Mouse (Mus musculus) brain, adult 2 months (tissue): ENCODE results near the gene Eif2a.
"Not testable (repeated sequence)": the region's sequence is repeated elsewhere in the genome, so short reads cannot be mapped to it uniquely, and the experiment has no call there.

ENCODE experiments used
- DNase-seq: peaks from one replicate; pipeline ENCODE4 v3.0.0; 2011; ENCODE audit warnings: low read depth, low spot score

The Eif2a gene

DNA sequence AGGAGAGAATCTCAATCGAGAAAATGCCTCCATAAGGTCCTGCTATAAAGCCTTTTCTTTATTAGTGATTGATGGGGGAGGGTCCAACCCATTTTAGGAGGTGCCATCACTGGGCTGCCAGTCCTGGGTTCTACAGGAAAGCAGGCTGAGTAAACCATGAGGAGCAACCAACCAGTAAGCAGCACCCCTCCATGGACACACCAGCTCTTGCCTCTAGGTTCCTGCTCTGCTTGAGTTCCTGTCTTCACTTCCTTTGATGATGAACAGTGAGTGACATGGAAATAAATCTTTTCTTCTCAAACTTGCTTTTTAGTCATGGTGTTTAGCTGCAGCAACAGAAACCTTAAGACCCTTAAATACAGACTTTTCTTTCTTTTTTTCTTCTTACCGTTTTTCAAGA lies 4.3 kb upstream of the Eif2a start:
- DNase-seq = no peak

DNA sequence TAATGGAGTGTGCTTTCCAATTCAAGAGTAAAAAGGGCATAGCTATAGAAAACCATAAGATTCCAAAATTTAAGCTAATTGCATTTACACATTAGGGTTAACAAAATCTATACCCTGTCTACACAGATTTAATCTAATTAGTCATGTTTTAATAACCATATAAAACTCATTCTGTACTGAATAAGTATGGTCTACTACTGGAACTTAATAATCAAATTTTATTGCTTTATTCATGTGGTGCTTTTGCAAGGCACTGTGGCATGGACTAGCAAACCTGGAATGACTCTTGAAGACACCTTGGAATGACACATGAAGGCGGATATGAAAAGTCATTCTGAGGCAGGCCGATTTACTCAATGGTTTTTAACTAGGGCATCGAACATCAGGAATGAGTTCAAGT lies 2.2 kb upstream of the Eif2a start:
- no peak for DNase-seq

DNA sequence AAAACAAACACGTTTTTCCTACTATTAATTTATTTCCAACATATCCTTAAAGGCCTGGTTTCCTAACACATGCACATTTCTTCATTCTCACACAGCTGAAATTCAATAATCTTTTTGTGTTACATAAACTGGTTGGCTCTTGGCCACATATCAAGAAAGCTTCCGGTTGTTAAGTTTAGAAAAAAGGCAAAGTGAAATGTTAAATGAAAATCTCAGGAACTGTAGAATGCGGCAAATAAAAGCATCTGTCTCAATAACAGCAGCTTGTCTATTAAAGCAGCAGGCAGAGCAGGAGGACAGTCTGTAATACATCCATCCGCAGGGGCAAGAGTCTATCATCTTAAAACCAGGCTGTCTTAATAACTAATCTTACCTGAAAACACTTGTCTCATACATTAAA lies 1.4 kb upstream of the Eif2a start:
- peak; percentile 11 for DNase-seq

DNA sequence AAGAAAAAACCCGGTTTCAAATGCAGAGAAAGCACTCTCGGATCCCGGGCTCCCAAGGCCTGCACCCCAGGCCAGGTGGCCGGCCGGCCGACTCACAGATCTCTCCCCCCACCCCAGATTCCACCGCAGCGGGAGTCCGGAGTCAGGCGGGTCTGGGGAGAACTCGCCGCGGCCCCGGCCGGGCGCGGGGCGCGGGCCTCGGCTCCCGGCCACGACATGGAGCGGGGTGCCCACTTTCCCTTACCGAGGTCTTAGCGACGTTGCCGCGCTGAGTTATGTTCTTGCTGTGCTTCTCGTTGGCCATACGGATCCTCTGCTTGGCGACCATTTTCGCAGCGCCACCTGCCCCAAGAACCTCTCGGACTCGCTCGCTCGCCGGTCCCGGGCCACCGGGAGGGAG lies 455 bp upstream of the Eif2a start:
- peak; percentile 9 for DNase-seq

DNA sequence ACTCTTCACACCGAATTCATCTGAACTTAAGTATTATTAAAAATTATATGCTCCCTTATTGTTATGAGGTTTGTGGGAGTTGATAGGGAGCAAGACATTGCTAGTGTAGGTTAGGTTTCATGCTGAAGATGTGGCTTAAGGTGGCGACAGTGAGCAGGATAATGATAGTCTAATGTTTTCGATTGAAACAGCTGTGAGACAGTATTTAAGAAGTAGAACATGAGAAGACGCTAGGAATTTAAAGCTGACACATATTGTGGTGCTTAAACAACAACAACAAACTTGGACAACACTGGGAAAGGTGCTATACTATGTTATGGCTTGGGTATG lies 752 bp downstream of the Eif2a start:
- peak; percentile 38 for DNase-seq

DNA sequence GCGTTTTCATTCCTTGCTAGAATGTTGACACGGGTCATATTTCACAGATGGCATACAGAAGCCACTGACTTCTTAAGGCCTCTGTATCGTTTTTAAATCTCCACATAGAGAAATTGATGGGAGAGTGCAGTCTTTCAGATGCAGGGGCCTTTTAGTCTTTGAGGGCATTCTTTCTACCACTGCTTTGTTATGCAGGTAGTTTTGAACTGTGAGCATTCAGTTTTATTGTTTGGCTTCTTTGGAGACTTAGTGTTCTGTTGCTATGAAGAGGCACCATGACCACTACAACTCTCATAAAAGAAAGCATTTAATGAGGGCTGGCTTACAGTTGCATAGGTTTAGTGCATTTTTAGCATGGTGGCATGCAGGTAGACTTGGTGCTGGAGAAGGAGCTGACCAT lies 11.0 kb downstream of the Eif2a start:
- no peak for DNase-seq

DNA sequence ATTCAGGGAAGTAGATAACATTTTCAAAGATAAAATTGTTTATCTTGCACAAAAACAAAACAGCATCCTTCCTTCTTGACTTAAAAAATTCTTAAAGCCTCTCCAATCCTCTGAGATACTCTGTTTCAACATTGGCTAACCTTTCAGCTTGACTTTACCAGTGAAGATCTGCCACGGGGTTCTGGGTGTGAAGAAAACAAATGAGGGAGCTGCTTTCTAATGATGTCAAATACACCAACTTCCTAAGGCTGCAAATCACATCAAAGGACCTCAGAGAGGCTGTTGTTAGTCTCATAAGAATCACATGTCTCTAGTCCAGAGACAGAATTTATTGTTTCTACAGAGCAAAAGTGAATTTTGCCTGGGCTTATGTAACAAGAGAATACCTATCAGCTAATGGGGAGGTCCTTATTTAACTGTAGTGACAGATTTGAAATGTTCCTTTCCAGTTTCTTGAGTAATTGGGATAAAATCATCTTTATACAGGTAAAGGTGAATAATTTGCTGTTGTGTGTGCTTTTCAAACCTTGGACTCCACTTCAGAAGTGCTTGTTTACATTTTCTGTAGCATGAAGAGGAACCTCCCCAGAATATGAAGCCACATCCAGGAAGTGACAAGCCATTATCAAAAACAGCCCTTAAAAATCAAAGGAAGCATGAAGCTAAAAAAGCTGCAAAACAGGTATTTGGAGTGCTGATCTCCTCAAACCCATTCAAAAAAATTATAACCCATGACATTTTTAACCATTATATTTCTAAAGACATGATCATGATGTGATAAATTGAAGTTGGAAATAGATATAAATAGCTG lies 26.6 kb downstream of the Eif2a start:
- no peak for DNase-seq

DNA sequence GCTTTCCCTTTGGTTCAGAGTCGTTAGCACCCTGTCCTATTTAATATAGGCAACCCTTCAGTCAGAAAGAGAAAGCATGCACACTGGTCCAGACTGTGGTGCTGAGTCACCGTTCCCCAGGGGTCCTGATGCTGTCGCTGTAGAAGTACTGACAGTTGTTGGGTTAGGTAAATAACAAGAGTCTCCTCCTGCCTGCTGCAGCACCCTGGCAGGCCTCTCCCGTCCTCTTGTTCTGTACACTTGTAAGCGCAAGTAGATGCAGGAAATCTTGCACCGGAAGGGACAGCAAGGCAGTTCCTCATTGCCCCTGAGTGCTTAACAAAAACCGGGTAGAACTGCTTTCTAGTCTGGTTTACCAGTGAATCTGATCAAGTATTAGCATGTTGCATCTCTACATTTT lies 31.0 kb downstream of the Eif2a start:
- DNase-seq = peak; percentile 24

DNA sequence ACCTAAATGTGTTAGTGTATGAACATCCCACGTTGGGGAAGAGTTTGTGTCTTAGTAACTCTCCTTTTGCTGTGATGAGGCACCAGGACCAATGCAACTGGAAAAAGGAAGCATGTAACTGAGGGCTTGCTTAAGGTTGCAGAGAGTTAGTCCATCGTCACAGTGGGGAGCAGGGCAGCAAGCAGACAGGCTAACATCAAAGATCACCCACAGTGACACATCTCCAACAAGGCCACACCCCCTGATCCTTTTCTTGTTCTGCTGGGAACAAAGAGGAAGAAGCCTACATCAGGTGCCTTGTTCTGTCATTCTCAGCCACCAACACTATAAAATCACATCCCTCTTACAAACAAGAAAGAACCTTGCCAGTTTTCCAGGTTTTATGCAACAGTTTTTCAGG lies 34.3 kb downstream of the Eif2a start:
- DNase-seq = no peak

DNA sequence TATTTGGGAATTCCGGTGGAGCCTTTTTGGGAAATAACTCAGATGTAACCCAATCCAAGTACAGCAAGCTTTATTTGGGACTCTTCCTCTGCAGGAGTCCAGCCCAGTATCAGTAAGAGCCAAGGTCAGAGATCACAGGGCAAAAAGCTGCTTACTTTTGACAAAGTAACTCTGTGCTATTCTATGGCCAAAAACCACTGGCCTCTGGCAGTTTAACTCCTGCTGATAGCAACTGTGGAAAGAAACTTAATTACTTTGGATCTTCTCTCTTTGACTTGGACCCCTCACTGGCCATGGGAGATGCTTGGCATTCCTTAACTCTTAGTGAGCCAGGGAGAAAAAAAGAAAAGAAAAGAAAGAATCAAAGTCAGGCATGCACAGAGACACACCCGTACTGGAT lies 35.8 kb downstream of the Eif2a start:
- peak; percentile 11 for DNase-seq

DNA sequence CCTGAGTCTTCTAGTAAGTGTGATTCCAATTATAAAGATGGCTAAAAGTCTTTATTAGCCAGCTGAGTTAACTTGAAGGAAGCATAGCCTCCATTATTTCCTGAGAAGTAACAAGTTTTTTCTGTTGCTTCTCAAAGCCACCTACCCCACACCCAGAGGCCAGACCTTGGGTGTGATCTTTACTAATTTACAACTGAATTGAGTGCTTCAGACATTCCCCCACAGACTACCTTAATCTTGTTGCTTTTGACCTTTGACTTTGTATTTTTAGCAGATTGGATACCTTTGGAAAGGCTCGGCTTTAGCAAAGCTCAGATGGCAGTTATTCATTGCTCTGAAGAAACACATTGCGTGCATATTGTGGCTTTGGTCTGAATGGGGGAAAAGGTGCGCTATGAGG lies 45.2 kb downstream of the Eif2a start:
- no peak for DNase-seq

DNA sequence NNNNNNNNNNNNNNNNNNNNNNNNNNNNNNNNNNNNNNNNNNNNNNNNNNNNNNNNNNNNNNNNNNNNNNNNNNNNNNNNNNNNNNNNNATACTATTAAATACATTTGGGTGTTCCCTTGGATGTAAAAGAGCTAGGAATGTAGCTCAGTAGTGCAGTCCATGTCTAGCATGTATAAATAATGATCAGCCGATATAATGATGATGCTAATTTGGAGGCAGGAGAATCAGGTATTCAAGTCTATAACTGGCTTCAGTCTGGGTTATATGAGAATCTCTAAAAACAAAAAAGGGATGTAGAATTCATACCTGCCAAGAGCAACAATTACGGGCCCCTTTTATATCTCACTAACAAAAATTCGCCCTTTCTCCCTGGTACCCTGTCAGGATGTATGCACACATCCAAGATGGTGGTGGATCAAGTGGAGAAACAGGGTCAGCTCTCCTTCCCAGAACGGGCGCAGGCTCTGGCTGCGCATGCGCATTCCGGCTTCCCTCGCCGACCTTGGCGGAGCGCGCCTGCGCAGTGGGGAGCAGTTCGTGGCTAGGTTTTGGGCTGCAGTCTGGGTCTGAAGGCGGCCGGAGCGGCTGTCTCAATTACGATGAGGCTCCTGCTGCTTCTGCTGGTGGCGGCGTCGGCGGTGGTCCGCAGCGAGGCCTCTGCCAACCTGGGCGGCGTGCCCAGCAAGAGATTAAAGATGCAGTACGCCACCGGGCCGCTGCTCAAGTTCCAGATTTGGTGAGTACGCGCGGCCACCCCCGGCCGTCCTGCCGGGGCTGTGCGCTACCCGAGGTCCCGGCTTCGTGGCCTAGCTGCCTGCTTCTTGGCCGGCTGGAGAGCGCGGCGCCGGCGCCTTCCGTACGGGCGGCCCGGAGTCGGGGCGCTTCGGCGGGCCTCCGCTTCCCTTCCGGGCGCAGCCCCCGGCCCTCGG lies 50.8 kb downstream of the Eif2a start, which contains the start of gene Selenot:
Selenot (plus strand) TSS at position 500 of the 930 bp plus-strand sequence.
- peak; percentile 98 for DNase-seq

DNA sequence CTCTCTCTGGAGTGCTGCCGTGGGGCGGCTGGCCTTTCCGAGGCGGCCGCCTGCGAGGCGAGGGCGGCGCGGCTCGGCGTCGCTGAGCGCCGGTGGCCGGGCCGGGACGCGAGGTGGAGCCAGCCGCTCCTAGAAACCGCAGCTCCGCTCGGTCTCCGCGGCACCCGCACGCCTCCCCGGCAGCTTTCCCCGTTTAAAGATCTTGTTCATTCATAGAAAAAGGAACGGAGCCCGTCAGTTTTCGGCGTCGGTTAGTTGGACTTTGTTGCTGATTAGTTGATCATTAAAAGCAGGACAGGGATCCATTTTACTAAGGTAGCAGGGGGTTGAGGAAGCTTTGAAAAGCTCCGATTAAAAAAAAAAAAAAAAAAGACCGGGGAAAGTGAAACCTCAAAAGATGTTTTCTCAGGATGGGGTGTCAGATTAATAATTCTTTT lies 51.5 kb downstream of the Eif2a start:
- DNase-seq = peak; percentile 69

DNA sequence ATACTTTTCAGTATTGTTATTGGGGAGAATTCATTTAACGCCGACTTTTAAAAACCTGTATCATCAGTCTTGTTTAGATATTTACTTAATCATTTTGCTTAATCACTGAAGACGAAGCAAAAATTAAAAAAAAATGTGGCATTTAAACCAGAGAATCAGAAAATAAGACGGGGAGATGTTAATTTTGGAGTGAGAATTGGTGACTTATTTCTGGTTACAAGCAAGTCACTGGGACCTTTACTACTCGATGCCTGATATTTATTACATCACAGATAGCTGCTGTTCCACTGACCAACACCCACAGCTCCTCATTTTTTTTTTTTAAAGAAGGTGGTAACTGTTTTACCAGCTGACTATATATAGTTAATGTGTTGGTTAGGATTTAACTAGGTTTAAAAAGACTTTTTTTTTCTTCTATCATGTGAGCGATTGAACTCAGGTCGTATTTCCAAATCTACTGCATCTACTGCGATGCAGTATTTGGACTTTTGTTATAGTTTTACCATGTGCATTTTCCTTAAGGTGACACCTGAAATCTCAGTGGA lies 52.0 kb downstream of the Eif2a start:
- peak; percentile 12 for DNase-seq

DNA sequence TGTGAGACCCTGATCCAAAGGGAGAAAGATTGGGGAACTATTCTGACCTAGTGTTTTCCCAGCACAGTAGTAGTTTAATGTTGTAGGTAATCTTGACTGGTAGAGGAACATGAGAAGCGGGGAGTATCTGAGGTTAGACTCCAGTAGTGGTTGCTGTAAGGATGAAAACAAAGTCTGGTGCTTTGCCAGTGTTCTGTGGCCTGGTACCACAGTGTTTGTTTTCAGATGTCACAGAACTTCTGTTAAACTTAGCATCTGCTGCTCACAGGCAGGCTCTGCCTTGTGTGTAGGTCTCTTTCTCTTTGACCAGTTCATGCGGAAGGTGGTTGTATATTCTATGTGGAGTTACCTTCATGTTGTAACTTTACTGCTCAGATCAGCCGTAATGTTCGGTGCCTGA lies 55.9 kb downstream of the Eif2a start:
- DNase-seq = no peak

DNA sequence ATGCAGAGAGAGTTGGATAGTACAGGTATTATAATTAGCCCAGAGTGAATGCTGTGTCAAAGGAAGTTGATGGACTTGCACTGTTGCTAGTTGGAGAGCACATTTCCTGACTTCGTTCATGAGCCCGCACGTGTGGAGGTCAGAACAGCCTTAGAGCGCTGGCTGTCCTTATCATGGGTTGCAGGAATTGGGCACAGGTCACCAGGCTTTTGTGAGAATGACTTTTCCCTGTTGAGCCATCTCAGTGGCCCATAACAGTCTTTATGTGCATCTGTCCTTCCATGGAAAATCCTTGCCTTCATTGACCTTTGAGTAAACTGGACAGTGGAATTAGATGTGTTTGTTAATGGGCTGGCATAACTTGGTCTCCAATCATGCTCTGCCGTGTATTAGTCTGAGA lies 56.7 kb downstream of the Eif2a start:
- no peak for DNase-seq

DNA sequence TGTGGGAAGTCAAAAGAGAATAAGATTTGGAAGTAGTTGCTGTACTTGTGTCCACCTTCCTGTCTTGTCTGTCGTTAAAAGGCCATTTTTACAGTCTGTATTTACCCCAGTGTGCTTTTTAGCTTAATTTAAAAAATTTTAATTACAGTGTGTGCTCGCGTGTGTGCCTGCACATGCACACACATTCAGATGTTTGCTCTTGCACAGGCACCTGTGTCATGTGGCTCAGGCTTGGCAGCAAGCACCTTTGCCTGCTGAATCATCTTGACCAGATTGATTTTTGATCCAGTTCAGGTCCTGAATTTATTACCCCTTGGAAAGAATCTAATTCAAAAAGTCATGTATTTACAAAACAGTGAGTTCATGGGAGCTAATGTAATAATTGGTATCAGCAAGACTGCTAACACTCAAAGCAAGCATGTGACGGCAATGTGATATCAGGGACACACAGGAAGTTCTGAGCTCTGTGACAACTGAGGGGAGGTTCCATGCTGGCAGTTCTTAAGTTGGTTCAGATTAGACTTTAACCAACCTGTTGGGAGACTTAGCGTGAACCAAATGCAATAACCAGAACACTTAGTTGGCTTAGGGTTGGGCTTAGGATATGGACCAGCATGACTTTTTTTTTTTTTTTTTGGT lies 57.3 kb downstream of the Eif2a start:
- peak; percentile 9 for DNase-seq

DNA sequence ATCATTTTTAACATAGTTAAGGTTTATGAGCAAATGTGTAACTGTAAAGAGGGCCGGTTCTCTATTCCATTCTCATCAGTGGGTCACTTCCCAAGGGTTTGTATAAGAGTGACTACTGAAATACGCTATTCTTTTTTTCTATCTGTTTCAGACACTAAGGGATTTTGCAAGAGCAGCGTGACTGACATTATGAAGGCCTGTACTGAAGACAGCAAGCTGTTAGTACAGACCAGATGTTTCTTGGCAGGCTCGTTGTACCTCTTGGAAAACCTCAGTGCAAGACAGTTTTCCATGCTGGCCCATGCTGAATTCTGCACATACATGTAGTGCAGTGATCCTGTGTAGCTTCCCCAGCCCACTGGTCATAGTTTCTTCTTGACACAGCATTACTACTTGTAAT lies 64.9 kb downstream of the Eif2a start:
- not testable (repeated sequence) for DNase-seq

DNA sequence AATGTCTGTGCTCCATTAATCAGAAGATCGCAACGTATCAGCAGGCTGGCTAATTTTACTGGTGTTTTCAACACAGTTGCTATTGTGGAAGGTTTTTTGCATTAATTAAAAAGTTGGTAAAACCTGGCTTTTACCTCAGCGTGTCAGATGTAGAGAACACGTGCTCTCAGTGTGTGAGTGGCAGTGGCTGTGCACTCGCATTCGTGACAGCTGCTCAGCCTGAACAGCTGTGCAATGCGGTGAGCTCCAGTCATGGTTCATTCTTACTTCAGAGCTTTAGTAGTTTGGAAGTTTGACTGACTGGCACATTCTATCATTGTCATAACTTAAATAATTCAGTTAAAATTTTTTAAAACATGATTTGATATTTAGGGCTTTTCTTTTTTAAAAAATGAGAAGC lies 67.0 kb downstream of the Eif2a start:
- not testable (repeated sequence) for DNase-seq

DNA sequence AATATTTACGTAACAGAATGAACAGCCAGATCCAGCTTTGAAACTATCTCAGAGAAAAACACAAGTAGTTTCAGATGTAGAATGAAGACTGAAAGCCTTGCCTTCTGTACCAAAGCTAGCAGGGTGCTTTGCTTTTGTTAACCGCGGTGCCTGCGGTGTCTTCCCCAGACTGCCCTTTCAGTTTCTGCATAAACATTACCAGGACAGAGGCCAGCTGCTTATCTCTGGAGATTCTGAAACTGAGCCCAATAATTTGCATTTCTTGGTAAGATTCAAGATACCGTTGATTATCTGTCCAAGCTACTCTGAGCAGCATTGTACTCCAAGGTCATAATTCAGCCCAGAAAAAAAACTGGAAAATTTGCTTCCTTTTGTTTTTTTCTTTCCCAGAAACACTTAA lies 68.0 kb downstream of the Eif2a start:
- DNase-seq = no peak
